25 mouse cellular contexts compared by ENCODE assay signal in genomic region chr1:125551564-125551963, GRCm38 (mm10). TPM values are rescaled to one million over a fixed set of nuclear protein-coding genes. Genes with fewer than 3 reads are reported as not detected.
DNase-seq lines count a peak whose midpoint lies in the region; ATAC-seq and TF ChIP-seq lines count a peak whose summit lies in the region.
"Had no signal": no experiment of that assay in that cellular context is flagged by ENCODE, and none has a peak within 500 bp of the region (broad histone marks: within the 10 kb centered on the region; RNA-seq: fewer than 3 reads in every experiment).

No protein-coding gene starts in this region.

- no peak for DNase-seq in lung, adult 2 months
- no peak for DNase-seq in liver, embryonic 11.5 days (ENCODE audit: low spot score)
- peak; percentile 37 for DNase-seq in stomach, postnatal 0 days (ENCODE audit: low spot score)
- DNase-seq in spleen, postnatal 10 days (ENCODE audit: low spot score in 2 of 2) = no peak
- no peak for DNase-seq in cerebellum, adult 9-11 months
- DNase-seq: adrenal gland, postnatal 14 days; cerebellum, adult 11 months; cerebellum, postnatal 10 days; gastrocnemius, postnatal 10 days; heart, postnatal 14 days; kidney, adult 11 months; kidney, postnatal 25 days; right cerebral cortex, postnatal 25 days; thymus, postnatal 25 days had no signal

- H3K4me1 ChIP-seq in lung, embryonic 16.5 days (replicated peaks; ENCODE audit: control insufficient read depth, insufficient read depth, low read length) = no peaks in the 10 kb centered on the region
- H3K4me1 ChIP-seq in lung, adult 2 months (ENCODE audit: control insufficient read depth, insufficient read depth, low read length) = no peaks in the 10 kb centered on the region; the same call in 1 of the 2 replicates
- H3K4me1 ChIP-seq in liver, embryonic 11.5 days (replicated peaks; ENCODE audit: control insufficient read depth, insufficient read depth, low read length) = no peaks in the 10 kb centered on the region
- H3K4me1 ChIP-seq in liver, embryonic 16.5 days (ENCODE audit: control insufficient read depth, low read depth, low read length) = no peaks in the 10 kb centered on the region
- H3K4me1 ChIP-seq in stomach, postnatal 0 days (replicated peaks; ENCODE audit: control insufficient read depth, insufficient read depth) = no peaks in the 10 kb centered on the region
- H3K4me1 ChIP-seq in kidney, embryonic 15.5 days = no peaks in the 10 kb centered on the region
- H3K4me1 ChIP-seq: forebrain, embryonic 13.5 days; hindbrain, embryonic 10.5 days; hindbrain, embryonic 15.5 days; limb, embryonic 12.5 days; lung, embryonic 15.5 days; midbrain, embryonic 10.5 days had no signal

- ATAC-seq in lung, embryonic 16.5 days (ENCODE audit: low read depth) = peak; percentile 80
- peak; percentile 67 for ATAC-seq in liver, embryonic 11.5 days (replicated peaks; ENCODE audit: low FRiP score)
- peak; percentile 95 for ATAC-seq in liver, embryonic 16.5 days (ENCODE audit: low read depth)
- peak; percentile 93 for ATAC-seq in stomach, postnatal 0 days (ENCODE audit: low FRiP score, low TSS enrichment)
- no peak for ATAC-seq in kidney, embryonic 15.5 days (replicated peaks; ENCODE audit: low FRiP score)
- ATAC-seq: forebrain, embryonic 13.5 days; midbrain, embryonic 16.5 days; Patski had no signal

- no peak overlapping the region for H3K9ac ChIP-seq in lung, embryonic 16.5 days (ENCODE audit: low read length)
- no peak overlapping the region for H3K9ac ChIP-seq in liver, embryonic 11.5 days (ENCODE audit: low read depth, low read length)
- no peak overlapping the region for H3K9ac ChIP-seq in liver, embryonic 16.5 days (ENCODE audit: low read depth, low read length)
- no peak overlapping the region for H3K9ac ChIP-seq in stomach, postnatal 0 days (ENCODE audit: low read length)
- H3K9ac ChIP-seq in kidney, embryonic 15.5 days = no peak overlapping the region
- H3K9ac ChIP-seq: forebrain, embryonic 13.5 days; hindbrain, embryonic 15.5 days; limb, embryonic 12.5 days; lung, embryonic 15.5 days had no signal

- no peak overlapping the region for H3K4me3 ChIP-seq in lung, embryonic 16.5 days (ENCODE audit: low read length)
- H3K4me3 ChIP-seq in lung, adult 2 months (replicated peaks; ENCODE audit: extremely low read depth, low read depth, low read length) = no peak overlapping the region
- H3K4me3 ChIP-seq in liver, embryonic 11.5 days (ENCODE audit: low read depth, low read length) = no peak overlapping the region
- no peak overlapping the region for H3K4me3 ChIP-seq in liver, embryonic 16.5 days (ENCODE audit: low read depth, low read length)
- no peak overlapping the region for H3K4me3 ChIP-seq in stomach, postnatal 0 days (ENCODE audit: low read depth, low read length)
- H3K4me3 ChIP-seq in kidney, embryonic 15.5 days (replicated peaks) = no peak overlapping the region
- H3K4me3 ChIP-seq: forebrain, embryonic 13.5 days; hindbrain, embryonic 10.5 days; hindbrain, embryonic 15.5 days; limb, embryonic 12.5 days; lung, embryonic 15.5 days; midbrain, embryonic 10.5 days had no signal

- WGBS in lung, embryonic 16.5 days = 64% methylated on average over 2 of the region's 2 CpGs
- WGBS in lung, adult 2 months = 68% methylated on average over 2 of the region's 2 CpGs
- WGBS in liver, embryonic 11.5 days = 66% methylated on average over 2 of the region's 2 CpGs
- WGBS in liver, embryonic 16.5 days (ENCODE audit: insufficient replicate concordance) = 53% methylated on average over 2 of the region's 2 CpGs
- WGBS in stomach, postnatal 0 days = 56% methylated on average over 2 of the region's 2 CpGs
- WGBS in kidney, embryonic 15.5 days = 78% methylated on average over 2 of the region's 2 CpGs

- TF ChIP-seq CTCF in lung, adult 2 months (IDR thresholded peaks at IDR 0.05; ENCODE audit: insufficient read depth, low read length) = no peak
- no peak for TF ChIP-seq CTCF in stomach, postnatal 0 days (IDR thresholded peaks at IDR 0.05; ENCODE audit: low read depth)

- no peak overlapping the region for H3K4me2 ChIP-seq in lung, embryonic 16.5 days (ENCODE audit: low read depth, low read length)
- H3K4me2 ChIP-seq in liver, embryonic 11.5 days = no peak overlapping the region
- H3K4me2 ChIP-seq in liver, embryonic 16.5 days (ENCODE audit: low read depth, low read length) = no peak overlapping the region
- H3K4me2 ChIP-seq in stomach, postnatal 0 days (replicated peaks; ENCODE audit: low read depth) = no peak overlapping the region
- H3K4me2 ChIP-seq in kidney, embryonic 15.5 days = no peak overlapping the region
- H3K4me2 ChIP-seq: forebrain, embryonic 13.5 days; hindbrain, embryonic 15.5 days; limb, embryonic 12.5 days; lung, embryonic 15.5 days had no signal

- TF ChIP-seq EP300 in stomach, postnatal 0 days (optimal IDR thresholded peaks at IDR 0.05) = no peak

- H3K36me3 ChIP-seq in lung, embryonic 16.5 days (ENCODE audit: control insufficient read depth, insufficient read depth, low read length) = no peaks in the 10 kb centered on the region
- no peaks in the 10 kb centered on the region for H3K36me3 ChIP-seq in liver, embryonic 11.5 days (ENCODE audit: control insufficient read depth, insufficient read depth, low read length)
- no peaks in the 10 kb centered on the region for H3K36me3 ChIP-seq in liver, embryonic 16.5 days (ENCODE audit: control insufficient read depth, insufficient read depth)
- H3K36me3 ChIP-seq in stomach, postnatal 0 days (ENCODE audit: control insufficient read depth, insufficient read depth, low read length) = no peaks in the 10 kb centered on the region
- no peaks in the 10 kb centered on the region for H3K36me3 ChIP-seq in kidney, embryonic 15.5 days
- H3K36me3 ChIP-seq: hindbrain, embryonic 10.5 days; hindbrain, embryonic 15.5 days; limb, embryonic 12.5 days; lung, embryonic 15.5 days; midbrain, embryonic 10.5 days had no signal

- no peak overlapping the region; the same call in 1 of the 2 replicates for H3K27ac ChIP-seq in lung, embryonic 16.5 days (ENCODE audit: low read length)
- no peak overlapping the region for H3K27ac ChIP-seq in liver, embryonic 11.5 days (ENCODE audit: low read depth, low read length)
- no peak overlapping the region; the same call in 1 of the 2 replicates for H3K27ac ChIP-seq in liver, embryonic 16.5 days (ENCODE audit: low read length)
- H3K27ac ChIP-seq in stomach, postnatal 0 days (replicated peaks) = peak overlapping the region; percentile 63
- H3K27ac ChIP-seq in kidney, embryonic 15.5 days = no peak overlapping the region
- H3K27ac ChIP-seq: forebrain, embryonic 13.5 days; hindbrain, embryonic 10.5 days; hindbrain, embryonic 15.5 days; limb, embryonic 12.5 days; midbrain, embryonic 10.5 days had no signal

- H3K27me3 ChIP-seq in lung, embryonic 16.5 days (ENCODE audit: control insufficient read depth, insufficient read depth, low read depth, low read length) = no peaks in the 10 kb centered on the region
- no peaks in the 10 kb centered on the region for H3K27me3 ChIP-seq in liver, embryonic 11.5 days (replicated peaks; ENCODE audit: control insufficient read depth, insufficient read depth, low read length)
- no peaks in the 10 kb centered on the region for H3K27me3 ChIP-seq in liver, embryonic 16.5 days (ENCODE audit: control insufficient read depth, insufficient read depth, low read depth, low read length)
- no peaks in the 10 kb centered on the region for H3K27me3 ChIP-seq in stomach, postnatal 0 days (ENCODE audit: control insufficient read depth, insufficient read depth, low read length)
- H3K27me3 ChIP-seq in kidney, embryonic 15.5 days = no peaks in the 10 kb centered on the region
- H3K27me3 ChIP-seq: forebrain, embryonic 13.5 days; hindbrain, embryonic 15.5 days; limb, embryonic 12.5 days; lung, embryonic 15.5 days; Patski had no signal

- TF ChIP-seq POLR2A in lung, adult 2 months (IDR thresholded peaks at IDR 0.05; ENCODE audit: borderline replicate concordance, extremely low read depth, low read depth, low read length) = no peak

- no peaks in the 10 kb centered on the region for H3K9me3 ChIP-seq in lung, embryonic 16.5 days (ENCODE audit: control insufficient read depth, low read length)
- H3K9me3 ChIP-seq in liver, embryonic 11.5 days (ENCODE audit: control insufficient read depth, low read length) = no peaks in the 10 kb centered on the region
- H3K9me3 ChIP-seq in liver, embryonic 16.5 days (replicated peaks; ENCODE audit: control insufficient read depth, low read length) = no peaks in the 10 kb centered on the region
- H3K9me3 ChIP-seq in stomach, postnatal 0 days (ENCODE audit: control insufficient read depth, low read length) = no peaks in the 10 kb centered on the region
- H3K9me3 ChIP-seq in kidney, embryonic 15.5 days (replicated peaks) = no peaks in the 10 kb centered on the region
- H3K9me3 ChIP-seq: forebrain, embryonic 13.5 days; hindbrain, embryonic 10.5 days; hindbrain, embryonic 15.5 days; limb, embryonic 12.5 days; lung, embryonic 15.5 days; midbrain, embryonic 10.5 days had no signal

RNA-seq across cellular contexts. Expression of gene Slc35f5, which starts 8.8 kb away (rescaled TPM):
- polyA plus RNA-seq in lung, embryonic 16.5 days (2015; fragmentation: Nextera tagmentation; extraction: Ambion mirVana) = 52.4 and 53.0 TPM in 2 replicates
- polyA plus RNA-seq in lung, adult 2 months (2012; rRNA removed) = 18.3 and 27.3 TPM in 2 replicates
- 28.5 and 30.4 TPM in 2 replicates for polyA plus RNA-seq in liver, embryonic 11.5 days (2014; fragmentation: Nextera tagmentation; extraction: Ambion mirVana)
- polyA plus RNA-seq in liver, embryonic 16.5 days (2015; fragmentation: Nextera tagmentation; extraction: Ambion mirVana) = 31.0 and 32.7 TPM in 2 replicates
- polyA plus RNA-seq in stomach, postnatal 0 days (2015; fragmentation: Nextera tagmentation; extraction: Ambion mirVana) = 64.7 and 66.4 TPM in 2 replicates
- 51.9 and 53.0 TPM in 2 replicates for polyA plus RNA-seq in kidney, embryonic 15.5 days (2015; fragmentation: Nextera tagmentation; extraction: Ambion mirVana)
